Mouse (Mus musculus): ENCODE measurements around the gene Vps26a. TPM values are rescaled to one million over a fixed set of nuclear protein-coding genes. Genes with fewer than 3 reads are reported as not detected.

The Vps26a gene
- polyA plus RNA-seq, 1 experiment from 2014 or later = 81.2 TPM

GRCm38 (mm10) chr10:62517511-62517910 lies 30.9 kb upstream of the Vps26a start:
- Histone ChIP-seq H3K36me3 (ENCODE audit: control insufficient read depth, insufficient read depth, low read length) (no peaks in the 10 kb centered on the region), H3K9ac (ENCODE audit: low read length) (no peak overlapping the region), H3K27me3 (replicated peaks; ENCODE audit: control insufficient read depth, insufficient read depth, low read length) (no peaks in the 10 kb centered on the region), H3K4me3 (ENCODE audit: low read depth, low read length) (no peak overlapping the region), H3K9me3 (ENCODE audit: control insufficient read depth, low read length) (no peaks in the 10 kb centered on the region), H3K27ac (ENCODE audit: low read depth) (no peak overlapping the region), H3K4me1 (replicated peaks; ENCODE audit: control insufficient read depth, insufficient read depth, low read length) (no peaks in the 10 kb centered on the region), H3K4me2 (ENCODE audit: low read length) (no peak overlapping the region)
- WGBS = 86% methylated on average over 6 of the region's 6 CpGs
- ATAC-seq (replicated peaks; ENCODE audit: low FRiP score, low TSS enrichment, low read depth) = no peak
- DNase-seq (ENCODE audit: low spot score) = no peak

GRCm38 (mm10) chr10:62512855-62513254 lies 26.2 kb upstream of the Vps26a start:
- H3K4me3 ChIP-seq (ENCODE audit: low read depth, low read length) = no peak overlapping the region
- H3K4me1 ChIP-seq (replicated peaks; ENCODE audit: control insufficient read depth, insufficient read depth, low read length) = peaks cover 7% of the 10 kb centered on the region; the same call in 1 of the 2 replicates
- H3K27me3 ChIP-seq (replicated peaks; ENCODE audit: control insufficient read depth, insufficient read depth, low read length) = peaks cover 4% of the 10 kb centered on the region; the same call in 1 of the 2 replicates
- H3K36me3 ChIP-seq (ENCODE audit: control insufficient read depth, insufficient read depth, low read length) = no peaks in the 10 kb centered on the region
- 87% methylated on average over 4 of the region's 4 CpGs for WGBS
- no peak overlapping the region for H3K27ac ChIP-seq (ENCODE audit: low read depth)
- ATAC-seq (replicated peaks; ENCODE audit: low FRiP score, low TSS enrichment, low read depth) (no peak), DNase-seq (ENCODE audit: low spot score) (no peak)
- no peaks in the 10 kb centered on the region for H3K9me3 ChIP-seq (ENCODE audit: control insufficient read depth, low read length)
- H3K9ac ChIP-seq (ENCODE audit: low read length) = no peak overlapping the region
- H3K4me2 ChIP-seq (ENCODE audit: low read length) = no peak overlapping the region

DNA sequence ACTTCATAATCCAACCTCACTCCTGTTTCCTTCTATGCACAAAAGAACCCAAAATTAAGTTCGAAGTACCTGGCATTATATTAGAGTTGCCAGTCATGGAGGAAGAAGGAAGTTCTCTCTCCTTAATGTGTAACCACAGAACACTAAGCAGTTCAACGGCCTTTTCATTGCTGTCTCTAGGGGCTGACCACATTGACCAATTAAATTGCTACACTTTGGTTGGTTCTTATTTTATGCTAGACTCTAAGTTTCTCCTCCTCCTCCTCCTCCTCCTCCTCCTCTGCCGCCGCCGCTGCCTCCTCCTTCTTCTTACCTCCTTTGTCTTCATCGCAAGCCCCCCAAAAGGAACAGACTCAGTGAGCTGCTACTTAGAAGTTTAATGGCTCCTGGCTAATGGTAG lies 24.9 kb upstream of the Vps26a start:
- Histone ChIP-seq H3K9me3 (ENCODE audit: control insufficient read depth, low read length) (no peaks in the 10 kb centered on the region), H3K4me1 (replicated peaks; ENCODE audit: control insufficient read depth, insufficient read depth, low read length) (peaks cover 7% of the 10 kb centered on the region; the same call in 1 of the 2 replicates), H3K36me3 (ENCODE audit: control insufficient read depth, insufficient read depth, low read length) (no peaks in the 10 kb centered on the region), H3K9ac (ENCODE audit: low read length) (no peak overlapping the region), H3K4me2 (ENCODE audit: low read length) (no peak overlapping the region), H3K27ac (ENCODE audit: low read depth) (no peak overlapping the region), H3K27me3 (replicated peaks; ENCODE audit: control insufficient read depth, insufficient read depth, low read length) (peaks cover 4% of the 10 kb centered on the region; the same call in 1 of the 2 replicates), H3K4me3 (ENCODE audit: low read depth, low read length) (no peak overlapping the region)
- no peak for ATAC-seq (replicated peaks; ENCODE audit: low FRiP score, low TSS enrichment, low read depth)
- no peak for DNase-seq (ENCODE audit: low spot score)
- 90% methylated on average over 6 of the region's 6 CpGs for WGBS

DNA sequence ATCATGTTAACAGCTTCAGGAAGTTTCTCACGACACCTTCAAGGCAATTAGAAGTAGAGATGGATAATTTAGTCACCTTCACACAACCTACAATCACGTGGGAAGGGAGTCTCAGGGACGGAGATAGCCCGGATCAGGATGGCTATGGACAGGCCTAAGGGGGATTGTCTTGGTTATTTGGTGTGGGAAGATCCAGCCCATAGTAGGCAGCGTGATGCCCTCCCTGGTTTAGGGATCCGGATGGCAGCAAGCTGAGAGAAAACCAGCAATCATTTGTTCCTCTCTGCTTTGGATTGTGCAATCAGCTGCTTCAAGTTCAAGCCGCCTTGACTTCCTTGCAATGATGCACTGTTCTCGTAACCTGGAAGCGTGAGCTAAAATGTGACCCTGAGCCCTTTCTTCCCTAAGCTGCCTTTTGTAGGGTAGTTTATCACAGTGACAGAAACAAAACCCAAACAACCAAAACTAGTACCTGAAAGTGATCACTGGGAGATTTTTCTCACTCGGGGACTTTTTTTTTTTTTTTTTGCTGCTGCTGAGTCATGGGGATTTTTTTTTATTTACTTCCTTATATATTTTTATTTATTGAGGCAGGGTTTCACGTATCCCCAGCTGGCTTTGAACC lies 22.5 kb upstream of the Vps26a start:
- no peak overlapping the region for H3K4me3 ChIP-seq (ENCODE audit: low read depth, low read length)
- no peaks in the 10 kb centered on the region for H3K36me3 ChIP-seq (ENCODE audit: control insufficient read depth, insufficient read depth, low read length)
- peaks cover 4% of the 10 kb centered on the region; the same call in 1 of the 2 replicates for H3K27me3 ChIP-seq (replicated peaks; ENCODE audit: control insufficient read depth, insufficient read depth, low read length)
- H3K9ac ChIP-seq (ENCODE audit: low read length) = no peak overlapping the region
- H3K4me2 ChIP-seq (ENCODE audit: low read length) = no peak overlapping the region
- DNase-seq (ENCODE audit: low spot score) (no peak), ATAC-seq (replicated peaks; ENCODE audit: low FRiP score, low TSS enrichment, low read depth) (no peak)
- no peak overlapping the region for H3K27ac ChIP-seq (ENCODE audit: low read depth)
- no peaks in the 10 kb centered on the region for H3K9me3 ChIP-seq (ENCODE audit: control insufficient read depth, low read length)
- 62% methylated on average over 11 of the region's 11 CpGs for WGBS
- H3K4me1 ChIP-seq (replicated peaks; ENCODE audit: control insufficient read depth, insufficient read depth, low read length) = peaks cover 7% of the 10 kb centered on the region; the same call in 1 of the 2 replicates

DNA sequence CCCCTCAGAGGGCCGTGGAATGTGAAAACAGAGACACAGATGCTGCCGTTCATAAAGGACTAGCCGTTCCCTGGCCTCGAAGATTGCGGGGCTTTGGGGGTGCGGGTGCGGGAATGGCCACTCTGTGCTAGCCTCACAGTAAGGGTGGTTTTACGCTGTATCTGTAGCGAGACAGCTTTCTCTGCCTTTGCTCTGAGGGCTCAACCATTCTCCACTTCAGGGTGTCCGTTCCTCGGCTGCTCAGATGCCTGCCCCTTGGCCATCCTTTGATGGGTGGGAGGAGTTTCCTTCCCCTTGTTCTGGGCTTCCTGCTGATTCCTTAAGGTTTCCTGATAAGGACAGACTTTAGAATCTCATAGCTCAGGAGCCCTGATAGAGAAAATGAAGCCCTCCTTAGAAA lies 21.9 kb upstream of the Vps26a start:
- peak overlapping the region; percentile 22; the same call in 1 of the 2 replicates for H3K27ac ChIP-seq (ENCODE audit: low read depth)
- DNase-seq (ENCODE audit: low spot score) (no peak), ATAC-seq (replicated peaks; ENCODE audit: low FRiP score, low TSS enrichment, low read depth) (no peak)
- no peaks in the 10 kb centered on the region for H3K9me3 ChIP-seq (ENCODE audit: control insufficient read depth, low read length)
- peaks cover 4% of the 10 kb centered on the region; the same call in 1 of the 2 replicates for H3K27me3 ChIP-seq (replicated peaks; ENCODE audit: control insufficient read depth, insufficient read depth, low read length)
- no peaks in the 10 kb centered on the region for H3K36me3 ChIP-seq (ENCODE audit: control insufficient read depth, insufficient read depth, low read length)
- H3K9ac ChIP-seq (ENCODE audit: low read length) = peak overlapping the region; percentile 11; the same call in 1 of the 2 replicates
- peaks cover 7% of the 10 kb centered on the region; the same call in 1 of the 2 replicates for H3K4me1 ChIP-seq (replicated peaks; ENCODE audit: control insufficient read depth, insufficient read depth, low read length)
- peak overlapping the region; percentile 27 for H3K4me3 ChIP-seq (ENCODE audit: low read depth, low read length)
- WGBS = 3% methylated on average over 11 of the region's 11 CpGs
- H3K4me2 ChIP-seq (ENCODE audit: low read length) = peak overlapping the region; percentile 58

DNA sequence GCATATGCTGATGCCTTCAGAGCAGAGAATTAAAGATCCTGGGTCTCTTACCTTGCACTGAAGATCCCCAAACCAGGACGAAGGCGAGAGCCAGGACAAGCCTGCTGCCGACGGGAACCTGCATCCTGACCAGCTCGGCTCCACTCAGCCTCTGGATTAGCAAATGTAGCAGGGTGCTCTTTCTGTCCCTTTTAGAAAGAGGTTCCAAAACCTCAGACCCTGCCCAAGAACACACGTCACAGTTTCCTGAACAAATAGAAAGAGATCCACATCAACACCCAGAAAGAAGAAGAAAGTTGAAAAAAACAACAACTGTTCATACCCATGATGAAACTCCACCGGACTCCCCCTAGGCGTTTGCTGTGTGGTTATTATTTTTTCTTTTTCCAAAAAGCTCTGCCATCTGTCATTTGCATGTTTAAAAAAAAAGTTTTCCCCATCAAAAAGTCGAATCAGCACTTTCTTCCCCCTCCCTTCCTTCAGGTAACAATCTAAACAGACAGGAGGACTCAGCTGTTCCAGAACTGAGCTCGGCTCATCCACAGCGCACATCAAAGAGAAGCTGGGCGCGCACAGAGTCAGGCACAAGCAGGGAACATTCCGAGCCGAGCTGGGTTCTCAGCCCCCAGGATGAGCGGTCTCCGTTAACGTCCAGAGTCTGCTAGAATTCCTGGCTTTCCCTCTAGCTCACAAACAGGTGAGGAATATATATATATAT lies 21.1 kb upstream of the Vps26a start:
- Histone ChIP-seq H3K9ac (ENCODE audit: low read length) (peak overlapping the region; percentile 11; the same call in 1 of the 2 replicates), H3K4me1 (replicated peaks; ENCODE audit: control insufficient read depth, insufficient read depth, low read length) (peaks cover 7% of the 10 kb centered on the region; the same call in 1 of the 2 replicates)
- ATAC-seq (replicated peaks; ENCODE audit: low FRiP score, low TSS enrichment, low read depth) = no peak

DNA sequence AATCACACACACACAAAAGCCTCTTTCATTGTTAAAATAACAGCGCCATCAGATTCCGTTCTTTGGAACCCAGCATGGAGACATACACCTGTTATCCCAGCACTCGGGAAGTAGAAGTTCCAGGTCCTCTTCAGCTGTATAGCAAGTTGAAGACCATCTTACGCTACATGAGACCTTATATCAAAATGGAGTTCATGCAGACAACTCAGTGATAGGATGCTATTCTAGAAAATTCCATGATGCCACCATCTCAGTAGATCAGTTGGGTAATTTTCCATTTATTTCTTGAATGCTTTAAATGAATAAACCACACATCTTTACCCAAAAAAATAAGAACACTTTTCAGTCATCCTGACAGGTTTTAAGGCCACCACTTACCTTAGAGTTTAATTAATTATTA lies 20.5 kb upstream of the Vps26a start:
- peaks cover 4% of the 10 kb centered on the region; the same call in 1 of the 2 replicates for H3K27me3 ChIP-seq (replicated peaks; ENCODE audit: control insufficient read depth, insufficient read depth, low read length)
- H3K4me3 ChIP-seq (ENCODE audit: low read depth, low read length) = no peak overlapping the region
- no peak overlapping the region for H3K9ac ChIP-seq (ENCODE audit: low read length)
- H3K27ac ChIP-seq (ENCODE audit: low read depth) = no peak overlapping the region
- no peak for ATAC-seq (replicated peaks; ENCODE audit: low FRiP score, low TSS enrichment, low read depth)
- H3K4me1 ChIP-seq (replicated peaks; ENCODE audit: control insufficient read depth, insufficient read depth, low read length) = peaks cover 7% of the 10 kb centered on the region; the same call in 1 of the 2 replicates
- WGBS = 92% methylated on average over 4 of the region's 4 CpGs
- no peaks in the 10 kb centered on the region for H3K9me3 ChIP-seq (ENCODE audit: control insufficient read depth, low read length)
- no peak for DNase-seq (ENCODE audit: low spot score)
- H3K36me3 ChIP-seq (ENCODE audit: control insufficient read depth, insufficient read depth, low read length) = no peaks in the 10 kb centered on the region
- no peak overlapping the region for H3K4me2 ChIP-seq (ENCODE audit: low read length)

More for the DNA sequence above, 21.1 kb upstream of the Vps26a start:
- no peak for DNase-seq (ENCODE audit: low spot score)
- H3K4me2 ChIP-seq (ENCODE audit: low read length) = peak overlapping the region; percentile 58
- H3K27me3 ChIP-seq (replicated peaks; ENCODE audit: control insufficient read depth, insufficient read depth, low read length) = peaks cover 4% of the 10 kb centered on the region; the same call in 1 of the 2 replicates
- no peaks in the 10 kb centered on the region for H3K9me3 ChIP-seq (ENCODE audit: control insufficient read depth, low read length)
- WGBS = 14% methylated on average over 18 of the region's 18 CpGs
- no peaks in the 10 kb centered on the region for H3K36me3 ChIP-seq (ENCODE audit: control insufficient read depth, insufficient read depth, low read length)
- H3K27ac ChIP-seq (ENCODE audit: low read depth) = no peak overlapping the region
- peak overlapping the region; percentile 27 for H3K4me3 ChIP-seq (ENCODE audit: low read depth, low read length)

DNA sequence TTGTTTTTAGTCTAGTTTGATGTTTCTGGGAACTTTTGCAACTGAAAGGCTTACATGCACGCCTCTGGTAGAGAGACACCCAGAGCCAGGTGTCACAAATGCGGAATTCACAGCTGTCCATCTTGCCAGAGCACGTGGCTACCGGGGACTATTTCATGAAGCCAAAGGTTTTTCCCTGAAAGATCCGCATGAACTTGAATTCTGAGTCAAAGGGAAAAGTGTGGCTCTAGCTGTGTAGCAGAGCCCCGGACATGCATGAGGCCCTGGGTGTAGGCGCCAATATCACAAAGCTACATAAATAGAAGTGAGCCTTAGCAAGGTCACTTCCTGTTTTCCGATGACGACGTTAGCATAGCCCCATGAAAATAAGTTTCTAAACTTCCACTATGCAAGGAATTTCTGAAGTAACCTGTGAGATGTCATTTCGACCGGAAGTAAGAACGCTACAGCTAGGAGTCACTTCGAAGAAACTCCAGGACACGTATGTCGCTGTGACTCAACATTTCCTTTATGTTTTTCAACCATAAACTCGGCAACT lies 19.5 kb upstream of the Vps26a start:
- 77% methylated on average over 17 of the region's 17 CpGs for WGBS
- no peak overlapping the region for H3K4me2 ChIP-seq (ENCODE audit: low read length)
- DNase-seq (ENCODE audit: low spot score) (no peak), ATAC-seq (replicated peaks; ENCODE audit: low FRiP score, low TSS enrichment, low read depth) (no peak)
- H3K36me3 ChIP-seq (ENCODE audit: control insufficient read depth, insufficient read depth, low read length) = no peaks in the 10 kb centered on the region
- peaks cover 7% of the 10 kb centered on the region; the same call in 1 of the 2 replicates for H3K4me1 ChIP-seq (replicated peaks; ENCODE audit: control insufficient read depth, insufficient read depth, low read length)
- H3K9me3 ChIP-seq (ENCODE audit: control insufficient read depth, low read length) = no peaks in the 10 kb centered on the region
- H3K9ac ChIP-seq (ENCODE audit: low read length) = no peak overlapping the region
- peaks cover 4% of the 10 kb centered on the region; the same call in 1 of the 2 replicates for H3K27me3 ChIP-seq (replicated peaks; ENCODE audit: control insufficient read depth, insufficient read depth, low read length)
- H3K4me3 ChIP-seq (ENCODE audit: low read depth, low read length) = no peak overlapping the region
- no peak overlapping the region for H3K27ac ChIP-seq (ENCODE audit: low read depth)

Data from intestine, embryonic 14.5 days (tissue).